Mouse (Mus musculus) limb, embryonic 11.5 days (tissue): Measurements from ENCODE around the gene Ranbp3l. TPM values are rescaled to one million over a fixed set of nuclear protein-coding genes. Genes with fewer than 3 reads are reported as not detected.

ENCODE experiments used
- ATAC-seq: fragments of 200-750 bp; cut with Nextera tagmentation; 2 replicates; pipeline ENCODE4 v1.8.0; 2017; ENCODE audit warnings: low read depth; ENCODE audit not compliant: insufficient number of reproducible peaks, low FRiP score, low TSS enrichment
- DNase-seq: peaks from one replicate; pipeline ENCODE4 v3.0.0-alpha.2; 2015; ENCODE audit warnings: low spot score
- H3K27ac ChIP-seq: fragments of 300-500 bp; sonication (generic); replicated peaks from 2 replicates; pipeline ENCODE4 v1.5.1; 2014; ENCODE audit warnings: low read depth, mild to moderate bottlenecking, low read length
- H3K27me3 ChIP-seq: fragments of 300-500 bp; sonication (generic); 2 replicates; pipeline ENCODE4 v1.6.1; 2014; ENCODE audit warnings: mild to moderate bottlenecking, low read length, mixed read lengths; ENCODE audit not compliant: control insufficient read depth, insufficient read depth
- H3K36me3 ChIP-seq: fragments of 300-500 bp; sonication (generic); 2 replicates; pipeline ENCODE4 v1.6.1; 2014; ENCODE audit warnings: mild to moderate bottlenecking, low read length, moderate library complexity, mixed read lengths; ENCODE audit not compliant: control insufficient read depth, insufficient read depth
- H3K4me1 ChIP-seq: fragments of 300-500 bp; sonication (generic); 2 replicates; pipeline ENCODE4 v1.6.1; 2014; ENCODE audit warnings: low read length, mixed read lengths; ENCODE audit not compliant: control insufficient read depth, insufficient read depth
- H3K4me2 ChIP-seq: fragments of 300-500 bp; sonication (generic); 2 replicates; pipeline ENCODE4 v1.6.1; 2014; ENCODE audit warnings: low read depth, mild to moderate bottlenecking, moderate library complexity; ENCODE audit not compliant: severe bottlenecking
- H3K4me3 ChIP-seq: fragments of 300-500 bp; sonication (generic); 2 replicates; pipeline ENCODE4 v1.5.1; 2014; ENCODE audit warnings: low read depth, low read length
- H3K9ac ChIP-seq: fragments of 300-500 bp; sonication (generic); 2 replicates; pipeline ENCODE4 v1.6.1; 2014; ENCODE audit warnings: mild to moderate bottlenecking, low read length
- H3K9me3 ChIP-seq: fragments of 300-500 bp; sonication (generic); 2 replicates; pipeline ENCODE4 v1.6.1; 2016; ENCODE audit warnings: low read length; ENCODE audit not compliant: control insufficient read depth
- WGBS: fragments of 180-500 bp; shearing (Covaris S2); extraction: QIAGEN DNeasy Blood & Tissue Kit; methylation state at CpG from one replicate; pipeline ENCODE4 v1.1.7; 2014; 5-methylcytosine and 5-hydroxymethylcytosine counted together
- polyA plus RNA-seq: library from polyadenylated mRNA; unstranded; fragments of >200 nt; fragmentation: Nextera tagmentation; extraction: Ambion mirVana; gene quantifications from 2 replicates; pipeline ENCODE4 v1.2.1, GENCODE M21; 2014

The Ranbp3l gene
- polyA plus RNA-seq, 1 experiment from 2014 or later = not detected

DNA sequence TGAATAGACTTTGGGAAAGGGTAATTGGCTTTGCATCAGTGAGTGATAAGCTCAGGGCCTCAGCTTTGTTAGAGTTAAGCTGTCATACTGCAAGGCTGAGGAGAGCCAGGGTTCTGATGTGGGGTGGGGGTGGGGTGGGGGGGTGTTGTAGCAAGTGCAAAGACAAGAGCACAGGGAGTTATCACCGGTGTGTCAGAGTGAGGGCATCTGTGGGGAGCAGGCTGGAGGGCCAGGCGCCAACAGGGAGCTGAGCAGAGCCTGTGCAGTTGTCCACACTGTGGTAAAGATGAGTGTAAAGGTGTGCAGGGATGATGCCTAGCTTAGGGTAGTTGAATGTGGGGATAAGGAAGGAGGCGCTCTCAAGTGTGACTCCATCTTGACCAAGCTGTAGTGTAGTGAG is 113.5 kb downstream of the Ranbp3l start:
- no peak for ATAC-seq
- Histone ChIP-seq H3K36me3 (peaks cover 5% of the 10 kb centered on the region; the same call in 1 of the 2 replicates), H3K27ac (no peak overlapping the region), H3K4me3 (no peak overlapping the region), H3K27me3 (no peaks in the 10 kb centered on the region), H3K9me3 (no peaks in the 10 kb centered on the region), H3K4me2 (no peak overlapping the region), H3K4me1 (no peaks in the 10 kb centered on the region), H3K9ac (no peak overlapping the region)
- DNase-seq = no peak
- WGBS = 84% methylated on average over 3 of the region's 3 CpGs

DNA sequence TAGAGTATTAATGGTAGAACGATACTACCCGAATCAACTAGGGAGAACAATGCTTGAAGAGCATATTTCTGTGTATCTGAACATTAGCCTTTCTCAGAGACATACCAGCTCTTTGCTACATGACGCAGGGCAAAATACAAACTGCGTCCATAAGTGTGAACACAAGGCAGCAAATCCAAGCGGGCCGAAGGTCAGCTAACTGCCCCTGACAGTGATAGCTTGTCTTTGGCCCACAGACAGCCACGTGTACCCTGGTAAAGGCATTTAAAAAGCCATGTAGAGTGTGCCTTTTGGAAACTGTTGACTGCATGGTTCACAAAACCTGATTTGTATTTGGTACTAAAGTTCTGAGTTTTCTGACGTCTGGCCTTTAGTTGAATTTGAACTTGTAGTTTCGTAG is 115.0 kb downstream of the Ranbp3l start:
- Histone ChIP-seq H3K9me3 (no peaks in the 10 kb centered on the region), H3K27me3 (no peaks in the 10 kb centered on the region), H3K36me3 (peaks cover 5% of the 10 kb centered on the region; the same call in 1 of the 2 replicates), H3K27ac (no peak overlapping the region), H3K9ac (no peak overlapping the region), H3K4me3 (no peak overlapping the region), H3K4me1 (no peaks in the 10 kb centered on the region), H3K4me2 (no peak overlapping the region)
- ATAC-seq (no peak), DNase-seq (no peak)
- WGBS = 91% methylated on average over 9 of the region's 9 CpGs

GRCm38 (mm10) chr15:9086813-9087212 is 119.1 kb downstream of the Ranbp3l start:
- Histone ChIP-seq H3K9me3 (no peaks in the 10 kb centered on the region), H3K9ac (no peak overlapping the region), H3K4me1 (no peaks in the 10 kb centered on the region), H3K27ac (no peak overlapping the region), H3K4me2 (no peak overlapping the region), H3K4me3 (no peak overlapping the region), H3K36me3 (peaks cover 8% of the 10 kb centered on the region; the same call in 1 of the 2 replicates), H3K27me3 (no peaks in the 10 kb centered on the region)
- 84% methylated on average over 11 of the region's 11 CpGs for WGBS
- ATAC-seq (no peak), DNase-seq (no peak)

DNA sequence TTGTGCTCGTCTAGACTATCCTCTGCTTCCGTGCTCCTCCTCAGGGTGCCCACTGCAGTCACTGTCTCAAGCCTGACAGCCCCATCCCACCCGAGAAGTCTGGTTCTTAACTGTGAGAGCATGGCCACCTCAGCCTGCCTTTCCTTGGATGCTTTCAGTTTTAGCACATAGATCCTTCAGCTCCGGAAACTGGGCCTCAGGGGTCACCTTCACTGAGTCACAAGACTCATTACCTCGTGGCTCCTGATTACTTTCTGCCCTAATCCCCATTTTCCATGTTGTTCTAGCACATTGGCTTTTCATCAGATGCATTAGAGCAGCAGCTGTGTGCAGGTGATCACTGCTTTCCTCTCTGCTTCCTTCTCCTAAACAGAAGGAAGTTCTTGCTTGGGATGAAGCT is 119.7 kb downstream of the Ranbp3l start:
- Histone ChIP-seq H3K4me2 (no peak overlapping the region), H3K27ac (no peak overlapping the region), H3K27me3 (no peaks in the 10 kb centered on the region), H3K36me3 (peaks cover 8% of the 10 kb centered on the region; the same call in 1 of the 2 replicates), H3K4me3 (no peak overlapping the region), H3K9ac (no peak overlapping the region), H3K4me1 (no peaks in the 10 kb centered on the region), H3K9me3 (no peaks in the 10 kb centered on the region)
- WGBS = 87% methylated on average over 5 of the region's 5 CpGs
- DNase-seq = no peak
- no peak for ATAC-seq

GRCm38 (mm10) chr15:9087895-9088682 is 120.3 kb downstream of the Ranbp3l start:
- WGBS = 92% methylated on average over 17 of the region's 17 CpGs
- Histone ChIP-seq H3K4me2 (no peak overlapping the region), H3K9me3 (no peaks in the 10 kb centered on the region), H3K4me3 (no peak overlapping the region), H3K27ac (no peak overlapping the region), H3K36me3 (peaks cover 10% of the 10 kb centered on the region; the same call in 1 of the 2 replicates), H3K9ac (no peak overlapping the region), H3K4me1 (no peaks in the 10 kb centered on the region), H3K27me3 (no peaks in the 10 kb centered on the region)
- DNase-seq (no peak), ATAC-seq (no peak)

DNA sequence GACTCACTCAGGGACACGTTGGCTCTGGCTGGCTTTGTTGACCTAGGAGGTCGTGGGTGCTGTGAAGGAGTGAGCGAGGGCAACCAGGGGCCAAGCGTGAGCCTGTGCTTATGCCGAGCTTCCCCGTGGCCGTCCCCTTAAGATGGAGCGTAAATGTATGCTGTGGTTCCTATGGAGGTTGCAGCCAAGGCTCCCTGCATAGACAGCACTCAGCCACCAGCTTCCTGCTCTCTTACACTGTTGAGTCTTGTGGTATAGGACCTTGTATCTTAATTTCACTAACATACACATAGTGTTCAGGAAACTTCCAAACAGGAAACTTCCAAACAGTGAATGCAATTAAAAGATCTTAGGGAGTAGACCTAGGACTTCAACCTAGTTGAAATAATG is 120.9 kb downstream of the Ranbp3l start:
- 78% methylated on average over 8 of the region's 8 CpGs for WGBS
- no peak overlapping the region for H3K4me2 ChIP-seq
- H3K36me3 ChIP-seq = peaks cover 15% of the 10 kb centered on the region; the same call in 1 of the 2 replicates
- no peak overlapping the region for H3K4me3 ChIP-seq
- H3K9me3 ChIP-seq = no peaks in the 10 kb centered on the region
- H3K9ac ChIP-seq = no peak overlapping the region
- no peaks in the 10 kb centered on the region for H3K27me3 ChIP-seq
- H3K27ac ChIP-seq = no peak overlapping the region
- no peaks in the 10 kb centered on the region for H3K4me1 ChIP-seq
- DNase-seq = no peak
- ATAC-seq = no peak

DNA sequence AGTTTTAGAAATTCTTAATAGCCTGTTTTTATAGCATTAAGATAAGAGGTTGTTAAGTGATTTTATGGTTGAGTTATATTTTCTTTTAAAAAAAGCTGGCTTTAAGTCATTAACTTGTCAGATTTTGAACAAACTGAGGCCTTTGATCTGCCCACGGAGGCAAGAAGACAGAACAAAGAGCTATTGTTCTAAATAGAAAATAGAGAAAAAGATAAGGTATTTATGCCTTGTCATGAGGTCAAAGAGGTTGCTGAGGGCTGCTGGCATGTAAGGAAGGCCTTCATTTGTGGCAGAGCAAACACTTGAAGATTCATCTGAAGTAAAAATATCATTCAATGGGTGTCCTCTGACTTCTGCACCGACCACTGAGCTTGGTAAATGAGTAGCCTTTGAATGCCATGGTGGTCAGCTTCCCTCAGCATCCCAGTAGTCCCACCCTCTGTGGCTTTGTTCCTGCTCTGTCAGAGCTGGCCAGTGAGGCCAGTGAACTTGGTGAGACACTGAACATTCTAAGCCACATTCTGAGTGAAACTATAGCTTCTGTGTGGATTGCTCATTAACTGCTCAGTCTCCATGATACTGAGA is 121.5 kb downstream of the Ranbp3l start:
- Histone ChIP-seq H3K9me3 (no peaks in the 10 kb centered on the region), H3K36me3 (peaks cover 12% of the 10 kb centered on the region; the same call in 1 of the 2 replicates), H3K27me3 (no peaks in the 10 kb centered on the region), H3K4me1 (no peaks in the 10 kb centered on the region), H3K9ac (no peak overlapping the region), H3K27ac (no peak overlapping the region), H3K4me3 (no peak overlapping the region), H3K4me2 (no peak overlapping the region)
- WGBS = 68% methylated on average over 2 of the region's 2 CpGs
- ATAC-seq = no peak
- no peak for DNase-seq

- Histone ChIP-seq H3K4me1 (no peaks in the 10 kb centered on the region), H3K9me3 (no peaks in the 10 kb centered on the region), H3K4me2 (no peak overlapping the region), H3K4me3 (no peak overlapping the region), H3K36me3 (peaks cover 14% of the 10 kb centered on the region; the same call in 1 of the 2 replicates), H3K9ac (no peak overlapping the region), H3K27ac (no peak overlapping the region), H3K27me3 (no peaks in the 10 kb centered on the region)
- 93% methylated on average over 5 of the region's 5 CpGs for WGBS
- ATAC-seq (no peak), DNase-seq (no peak)
Observed at GRCm38 (mm10) chr15:9090662-9091061, 122.9 kb downstream of the Ranbp3l start.
